Comparison of ENCODE assay signal across 23 mouse cellular contexts in genomic region chr8:9182461-9182860, GRCm38 (mm10).
A peak's percentile ranks its signal among the peaks of the same experiment; 100 is the strongest.
DNase-seq lines count a peak whose midpoint lies in the region; ATAC-seq and TF ChIP-seq lines count a peak whose summit lies in the region.
"Had no signal": no experiment of that assay in that cellular context is flagged by ENCODE, and none has a peak within 500 bp of the region (broad histone marks: within the 10 kb centered on the region; RNA-seq: fewer than 3 reads in every experiment).

No protein-coding gene starts in this region.

- H3K4me1 ChIP-seq in midbrain, postnatal 0 days (ENCODE audit: insufficient read depth, low read length), result no peaks in the 10 kb centered on the region
- no peaks in the 10 kb centered on the region for H3K4me1 ChIP-seq in midbrain, embryonic 14.5 days (ENCODE audit: control insufficient read depth, insufficient read depth, low read length)
- H3K4me1 ChIP-seq: embryonic facial prominence, embryonic 10.5 days; embryonic facial prominence, embryonic 12.5 days; forebrain, embryonic 15.5 days had no signal

- H3K9ac ChIP-seq in midbrain, postnatal 0 days (replicated peaks; ENCODE audit: low read length, poor library complexity, severe bottlenecking), result no peak overlapping the region
- H3K9ac ChIP-seq in midbrain, embryonic 14.5 days (replicated peaks; ENCODE audit: low read length), result no peak overlapping the region
- H3K9ac ChIP-seq: embryonic facial prominence, embryonic 12.5 days; forebrain, embryonic 13.5 days; forebrain, embryonic 15.5 days had no signal

- 77% methylated on average over 7 of the region's 7 CpGs for WGBS in midbrain, postnatal 0 days
- 62% methylated on average over 7 of the region's 7 CpGs for WGBS in midbrain, embryonic 14.5 days

- H3K27ac ChIP-seq in midbrain, postnatal 0 days (ENCODE audit: low read depth, low read length), result no peak overlapping the region
- no peak overlapping the region for H3K27ac ChIP-seq in midbrain, embryonic 14.5 days (replicated peaks; ENCODE audit: low read depth, low read length)
- H3K27ac ChIP-seq: embryonic facial prominence, embryonic 10.5 days; embryonic facial prominence, embryonic 12.5 days; forebrain, embryonic 13.5 days; forebrain, embryonic 15.5 days had no signal

- H3K4me2 ChIP-seq in midbrain, postnatal 0 days (ENCODE audit: low read depth, low read length, poor library complexity, severe bottlenecking), result no peak overlapping the region
- no peak overlapping the region for H3K4me2 ChIP-seq in midbrain, embryonic 14.5 days (ENCODE audit: low read length)
- H3K4me2 ChIP-seq: embryonic facial prominence, embryonic 12.5 days; forebrain, embryonic 13.5 days; forebrain, embryonic 15.5 days had no signal

- no peak for ATAC-seq in midbrain, postnatal 0 days (ENCODE audit: low FRiP score)
- ATAC-seq in midbrain, embryonic 14.5 days (ENCODE audit: low FRiP score, low TSS enrichment), result no peak
- ATAC-seq: activated CD4-positive, CD25-positive, alpha-beta regulatory T cell, adult 4 months; CD4-positive, CD25-positive, alpha-beta regulatory T cell, adult 4 months; forebrain, embryonic 13.5 days; forebrain, embryonic 15.5 days; Patski had no signal

- H3K36me3 ChIP-seq in midbrain, postnatal 0 days (ENCODE audit: insufficient read depth, low read length), result no peaks in the 10 kb centered on the region
- no peaks in the 10 kb centered on the region for H3K36me3 ChIP-seq in midbrain, embryonic 14.5 days (ENCODE audit: control insufficient read depth, insufficient read depth, low read length)
- H3K36me3 ChIP-seq: embryonic facial prominence, embryonic 10.5 days; embryonic facial prominence, embryonic 12.5 days; forebrain, embryonic 15.5 days; G1E had no signal

- no peaks in the 10 kb centered on the region for H3K9me3 ChIP-seq in midbrain, postnatal 0 days (ENCODE audit: low read length)
- H3K9me3 ChIP-seq in midbrain, embryonic 14.5 days (ENCODE audit: control insufficient read depth, low read length), result no peaks in the 10 kb centered on the region
- H3K9me3 ChIP-seq: embryonic facial prominence, embryonic 10.5 days; embryonic facial prominence, embryonic 12.5 days; forebrain, embryonic 13.5 days; forebrain, embryonic 15.5 days; G1E had no signal

- peak; percentile 42 for DNase-seq in heart, adult 11 months
- no peak for DNase-seq in heart, adult 9 months (ENCODE audit: low spot score in 2 of 2)
- peak; percentile 14 for DNase-seq in midbrain, postnatal 0 days (ENCODE audit: low spot score)
- no peak for DNase-seq in midbrain, embryonic 14.5 days
- DNase-seq in retina, embryonic 14.5 days (ENCODE audit: low spot score), result peak; percentile 50
- no peak for DNase-seq in lung, postnatal 25 days (ENCODE audit: low spot score)
- DNase-seq: adrenal gland, adult 8-10 months; adrenal gland, postnatal 14 days; adrenal gland, postnatal 36 days; B cell, adult 2 months; cerebellum, adult 11-12 months; cerebellum, adult 2 months; cerebellum, adult 9-10 months; cerebellum, postnatal 25 days had no signal

- H3K27me3 ChIP-seq in midbrain, postnatal 0 days (ENCODE audit: insufficient read depth, low read length), result no peaks in the 10 kb centered on the region
- no peaks in the 10 kb centered on the region for H3K27me3 ChIP-seq in midbrain, embryonic 14.5 days (ENCODE audit: control insufficient read depth, insufficient read depth, low read length)
- H3K27me3 ChIP-seq: CH12.LX; embryonic facial prominence, embryonic 12.5 days; forebrain, embryonic 13.5 days; forebrain, embryonic 15.5 days; Patski had no signal

- no peak for TF ChIP-seq CTCF in midbrain, postnatal 0 days (IDR thresholded peaks at IDR 0.05)

- no peak overlapping the region for H3K4me3 ChIP-seq in midbrain, postnatal 0 days (ENCODE audit: low read depth, low read length)
- H3K4me3 ChIP-seq in midbrain, embryonic 14.5 days (replicated peaks; ENCODE audit: low read depth, low read length), result no peak overlapping the region
- H3K4me3 ChIP-seq: embryonic facial prominence, embryonic 10.5 days; embryonic facial prominence, embryonic 12.5 days; forebrain, embryonic 13.5 days; forebrain, embryonic 15.5 days had no signal

Comparison
In these comparisons a context has a peak if more than half of its experiments do, and no peak if none do; other contexts are left out.
1. DNase-seq: peak in heart, adult 11 months (single experiment), midbrain, postnatal 0 days (single experiment) and retina, embryonic 14.5 days (single experiment); none in heart, adult 9 months (0 of 2), midbrain, embryonic 14.5 days (single experiment) and lung, postnatal 25 days (single experiment).